In the genomic region with DNA sequence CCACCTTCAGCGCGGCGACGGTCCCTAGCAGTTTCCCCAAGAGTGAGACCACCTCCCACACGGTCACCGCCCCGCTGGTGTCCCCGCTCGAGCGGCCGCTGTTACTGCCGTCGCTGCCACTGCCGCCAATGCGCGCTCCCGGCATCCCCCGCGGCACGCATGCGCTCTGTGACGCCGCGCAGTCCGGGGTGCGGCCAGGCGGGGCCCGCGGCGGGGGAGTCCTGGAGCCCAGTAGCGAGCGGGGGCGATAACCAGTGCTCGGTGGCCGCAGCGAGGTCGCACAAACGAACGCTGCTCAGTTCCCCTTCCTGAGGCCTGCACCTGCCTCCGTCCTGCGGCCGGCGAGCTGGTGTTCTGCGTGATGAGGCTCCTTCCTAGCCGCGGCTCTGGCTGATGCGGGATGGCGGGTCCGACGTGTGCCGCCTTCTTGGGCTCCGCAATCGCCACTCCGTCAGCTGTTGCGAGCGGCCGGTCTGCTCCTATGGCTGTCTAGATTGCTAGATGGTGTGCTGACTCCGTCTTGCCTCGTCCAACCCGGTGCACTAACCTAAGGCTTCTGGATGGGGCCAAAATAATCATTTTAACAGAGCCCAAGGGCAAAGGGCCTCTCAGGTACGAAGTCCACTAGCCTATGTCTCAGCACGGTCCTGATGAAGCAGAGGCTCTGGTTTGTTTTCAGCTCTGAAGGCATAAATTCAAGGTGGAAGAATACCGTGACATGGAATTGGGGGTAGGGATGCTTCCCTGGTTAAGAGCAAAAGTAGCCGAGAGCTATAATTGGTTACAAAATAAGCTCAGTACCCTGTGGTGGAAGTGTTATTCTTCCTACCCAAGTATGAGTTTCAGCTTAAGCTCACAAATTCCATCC, we compare ENCODE assay signal across 8 mouse cellular contexts. TPM values are rescaled to one million over a fixed set of nuclear protein-coding genes. Genes with fewer than 3 reads are reported as not detected.
DNase-seq lines count a peak whose midpoint lies in the region; ATAC-seq and TF ChIP-seq lines count a peak whose summit lies in the region.

No protein-coding gene starts in this region.

- no peaks in the 10 kb centered on the region for H3K9me3 ChIP-seq in heart, embryonic 11.5 days (replicated peaks; ENCODE audit: control insufficient read depth, low read length)
- no peaks in the 10 kb centered on the region for H3K9me3 ChIP-seq in kidney, embryonic 16.5 days (ENCODE audit: low read length)

- TF ChIP-seq CTCF in C2C12 (IDR thresholded peaks at IDR 0.05; ENCODE audit: control insufficient read depth, insufficient read depth, insufficient read length) = no peak
- TF ChIP-seq CTCF in brain, embryonic 14.5 days (IDR thresholded peaks at IDR 0.05; ENCODE audit: borderline replicate concordance, extremely low read depth, insufficient read depth, insufficient read length) = no peak
- no peak for TF ChIP-seq CTCF in liver, adult 2 months (IDR thresholded peaks at IDR 0.05; ENCODE audit: low read depth, low read length)

- peak overlapping the region; percentile 82 for H3K4me3 ChIP-seq in C2C12 (ENCODE audit: insufficient read depth, poor library complexity, severe bottlenecking)
- peak overlapping the region; percentile 92 for H3K4me3 ChIP-seq in heart, embryonic 11.5 days (ENCODE audit: low read depth, low read length)
- H3K4me3 ChIP-seq in kidney, embryonic 16.5 days (ENCODE audit: low read length) = peak overlapping the region; percentile 98
- H3K4me3 ChIP-seq in liver, adult 2 months (ENCODE audit: insufficient read depth, low read depth, low read length) = peak overlapping the region; percentile 80

- peaks cover 9% of the 10 kb centered on the region; the same call in 1 of the 2 replicates for H3K4me1 ChIP-seq in heart, embryonic 11.5 days (ENCODE audit: control insufficient read depth, insufficient read depth, low read length)
- peaks cover 20% of the 10 kb centered on the region for H3K4me1 ChIP-seq in kidney, embryonic 16.5 days (ENCODE audit: insufficient read depth, low read length)
- H3K4me1 ChIP-seq in liver, adult 2 months (ENCODE audit: control insufficient read depth, insufficient read depth, low read length) = peaks cover 14% of the 10 kb centered on the region; the same call in 1 of the 2 replicates

- H3K36me3 ChIP-seq in C2C12 (ENCODE audit: control insufficient read depth, insufficient read depth) = no peaks in the 10 kb centered on the region
- no peaks in the 10 kb centered on the region for H3K36me3 ChIP-seq in heart, embryonic 11.5 days (ENCODE audit: control insufficient read depth, insufficient read depth, low read length)
- no peaks in the 10 kb centered on the region for H3K36me3 ChIP-seq in kidney, embryonic 16.5 days (ENCODE audit: insufficient read depth, low read length)
- no peaks in the 10 kb centered on the region for H3K36me3 ChIP-seq in liver, adult 2 months (ENCODE audit: control insufficient read depth, insufficient read depth, low read length)

- H3K4me2 ChIP-seq in heart, embryonic 11.5 days = peak overlapping the region; percentile 92
- peak overlapping the region; percentile 90 for H3K4me2 ChIP-seq in kidney, embryonic 16.5 days (replicated peaks; ENCODE audit: low read depth, low read length)

- H3ac ChIP-seq in C2C12 (ENCODE audit: control insufficient read depth, insufficient read length, low read depth) = peak overlapping the region; percentile 97

- H3K79me2 ChIP-seq in C2C12 (ENCODE audit: control insufficient read depth, insufficient read depth) = peaks cover 68% of the 10 kb centered on the region
- peaks cover 14% of the 10 kb centered on the region; the same call in 1 of the 2 replicates for H3K79me2 ChIP-seq in liver, adult 2 months (ENCODE audit: control insufficient read depth, insufficient read depth, low read length)

- H3K79me3 ChIP-seq in C2C12 (ENCODE audit: low read depth) = peaks cover 52% of the 10 kb centered on the region

- peak; percentile 96 for DNase-seq in brain, embryonic 14.5 days (ENCODE audit: low read depth)
- peak; percentile 96 for DNase-seq in liver, adult 2 months (ENCODE audit: extremely low read depth, low read depth, low spot score)
- peak; percentile 93 for DNase-seq in spleen, postnatal 36 days (ENCODE audit: low spot score in 2 of 2)

- H3K27ac ChIP-seq in heart, embryonic 11.5 days (ENCODE audit: low read depth, low read length) = peak overlapping the region; percentile 94
- peak overlapping the region; percentile 94 for H3K27ac ChIP-seq in kidney, embryonic 16.5 days (ENCODE audit: low read length)
- peak overlapping the region; percentile 85 for H3K27ac ChIP-seq in liver, adult 2 months (replicated peaks; ENCODE audit: insufficient read depth, low read depth, low read length)

- peak; percentile 98 for TF ChIP-seq POLR2A in brain, embryonic 14.5 days (IDR thresholded peaks at IDR 0.05; ENCODE audit: borderline replicate concordance, extremely low read depth, insufficient read depth, insufficient read length, poor library complexity, severe bottlenecking)
- peak; percentile 46; the same call in 1 of the 2 replicates for TF ChIP-seq POLR2A in liver, adult 2 months (IDR thresholded peaks at IDR 0.05; ENCODE audit: extremely low read depth, insufficient read depth, low read length)

- no peaks in the 10 kb centered on the region for H3K27me3 ChIP-seq in C2C12 (ENCODE audit: control insufficient read depth, insufficient read depth, insufficient read length)
- H3K27me3 ChIP-seq in heart, embryonic 11.5 days (ENCODE audit: control insufficient read depth, insufficient read depth, low read length) = no peaks in the 10 kb centered on the region
- no peaks in the 10 kb centered on the region for H3K27me3 ChIP-seq in kidney, embryonic 16.5 days (ENCODE audit: insufficient read depth, low read length)
- H3K27me3 ChIP-seq in liver, adult 2 months (ENCODE audit: control insufficient read depth, insufficient read depth, low read length) = no peaks in the 10 kb centered on the region

- H3K9ac ChIP-seq in heart, embryonic 11.5 days (ENCODE audit: low read depth, low read length) = peak overlapping the region; percentile 86
- H3K9ac ChIP-seq in kidney, embryonic 16.5 days (replicated peaks; ENCODE audit: low read length) = peak overlapping the region; percentile 95
- H3K9ac ChIP-seq in liver, adult 2 months (ENCODE audit: low read depth, low read length) = peak overlapping the region; percentile 86

- ATAC-seq in erythroblast, adult 5-6 weeks (replicated peaks; ENCODE audit: low FRiP score, poor library complexity, severe bottlenecking) = peak; percentile 81
- ATAC-seq in heart, embryonic 11.5 days (replicated peaks; ENCODE audit: insufficient number of reproducible peaks, low FRiP score, low TSS enrichment) = peak; percentile 93
- ATAC-seq in kidney, embryonic 16.5 days (ENCODE audit: low FRiP score, low TSS enrichment) = peak; percentile 94
- ATAC-seq in monocyte, adult 5-6 weeks (replicated peaks; ENCODE audit: insufficient number of reproducible peaks, low FRiP score, low TSS enrichment, poor library complexity, severe bottlenecking) = peak; percentile 37

- WGBS in heart, embryonic 11.5 days (ENCODE audit: insufficient replicate concordance) = under 1% methylated on average over 63 of the region's 64 CpGs
- WGBS in kidney, embryonic 16.5 days = under 1% methylated on average over 63 of the region's 64 CpGs
- under 1% methylated on average over 64 of the region's 64 CpGs for WGBS in liver, adult 2 months

TF ChIP-seq in C2C12, 6 proteins besides CTCF, POLR2A, EP300 and RAD21:
- TF ChIP-seq MYOD1 (IDR thresholded peaks at IDR 0.05; ENCODE audit: control insufficient read depth, insufficient read length, low read depth) (no peak), MAX (IDR thresholded peaks at IDR 0.05) (peak; percentile 76)

RNA-seq across cellular contexts. Expression of a gene that starts 3.9 kb away (rescaled TPM):
- 35.1 TPM for polyA plus RNA-seq in C2C12 (2012; fragmentation: generic; extraction: Trizol)
- 25.2 and 35.0 TPM in 2 replicates for polyA plus RNA-seq in brain, embryonic 14.5 days (2012; rRNA removed)
- 3.6 and 23.8 TPM in 2 replicates for total RNA-seq in erythroblast, adult 5-6 weeks (2015; ENCODE audit: low replicate concordance)
- total RNA-seq in erythroblast, adult 5-6 weeks (2017; ENCODE audit: low replicate concordance) = 5.4 and 7.2 TPM in 2 replicates
- 44.7 and 45.8 TPM in 2 replicates for polyA plus RNA-seq in heart, embryonic 11.5 days (2014; fragmentation: Nextera tagmentation; extraction: Ambion mirVana)
- polyA plus RNA-seq in kidney, embryonic 16.5 days (2015; fragmentation: Nextera tagmentation; extraction: Ambion mirVana) = 52.2 and 56.8 TPM in 2 replicates
- 4.4 and 7.2 TPM in 2 replicates for total RNA-seq in liver, adult 2 months (2014; rRNA removed)
- 2.6 and 3.6 TPM in 2 replicates for polyA plus RNA-seq in liver, adult 2 months (2012; rRNA removed)
- total RNA-seq in monocyte, adult 5-6 weeks (2017) = 2.0 to 8.1 TPM (median 6.9 TPM) in 3 replicates

RNA-seq across cellular contexts. Expression of a gene that starts 17.5 kb away (rescaled TPM):
- polyA plus RNA-seq in C2C12 (2012; fragmentation: generic; extraction: Trizol) = 84.2 TPM
- 76.2 and 79.2 TPM in 2 replicates for polyA plus RNA-seq in brain, embryonic 14.5 days (2012; rRNA removed)
- total RNA-seq in erythroblast, adult 5-6 weeks (2015; ENCODE audit: low replicate concordance) = 22.7 and 30.5 TPM in 2 replicates
- 33.7 and 42.5 TPM in 2 replicates for total RNA-seq in erythroblast, adult 5-6 weeks (2017; ENCODE audit: low replicate concordance)
- 135 and 142 TPM in 2 replicates for polyA plus RNA-seq in heart, embryonic 11.5 days (2014; fragmentation: Nextera tagmentation; extraction: Ambion mirVana)
- 120 and 124 TPM in 2 replicates for polyA plus RNA-seq in kidney, embryonic 16.5 days (2015; fragmentation: Nextera tagmentation; extraction: Ambion mirVana)
- total RNA-seq in liver, adult 2 months (2014; rRNA removed) = 30.2 and 33.1 TPM in 2 replicates
- 21.8 and 23.6 TPM in 2 replicates for polyA plus RNA-seq in liver, adult 2 months (2012; rRNA removed)
- total RNA-seq in monocyte, adult 5-6 weeks (2017) = 52.2 to 103 TPM (median 83.1 TPM) in 3 replicates

RNA-seq across cellular contexts. Expression of a gene that starts 17.6 kb away (rescaled TPM):
- 7.1 TPM for polyA plus RNA-seq in C2C12 (2012; fragmentation: generic; extraction: Trizol)
- 26.6 and 32.1 TPM in 2 replicates for polyA plus RNA-seq in brain, embryonic 14.5 days (2012; rRNA removed)
- total RNA-seq in erythroblast, adult 5-6 weeks (2015; ENCODE audit: low replicate concordance) = 6.9 and 8.5 TPM in 2 replicates
- total RNA-seq in erythroblast, adult 5-6 weeks (2017; ENCODE audit: low replicate concordance) = 5.2 and 6.5 TPM in 2 replicates
- 4.7 and 5.3 TPM in 2 replicates for polyA plus RNA-seq in heart, embryonic 11.5 days (2014; fragmentation: Nextera tagmentation; extraction: Ambion mirVana)
- polyA plus RNA-seq in kidney, embryonic 16.5 days (2015; fragmentation: Nextera tagmentation; extraction: Ambion mirVana) = 7.4 and 9.4 TPM in 2 replicates
- total RNA-seq in liver, adult 2 months (2014; rRNA removed) = 9.9 and 11.1 TPM in 2 replicates
- polyA plus RNA-seq in liver, adult 2 months (2012; rRNA removed) = 6.2 and 6.9 TPM in 2 replicates
- total RNA-seq in monocyte, adult 5-6 weeks (2017) = 13.5 to 30.5 TPM (median 15.2 TPM) in 3 replicates

Comparison
In these comparisons a context has a peak if more than half of its experiments do, and no peak if none do; other contexts are left out.
1. Peak in every context shown above with its lines: DNase-seq, ATAC-seq, H3K4me3 ChIP-seq and H3K27ac ChIP-seq.
2. ATAC-seq: peak in every context shown above with its lines; median percentile 94 in kidney, embryonic 16.5 days; 93 in heart, embryonic 11.5 days; 81 in erythroblast, adult 5-6 weeks; 37 in monocyte, adult 5-6 weeks.